Mouse (Mus musculus): Measurements from ENCODE around the gene Cyth3. TPM values are rescaled to one million over a fixed set of nuclear protein-coding genes. Genes with fewer than 3 reads are reported as not detected.

Gene Cyth3
- total and polyA plus RNA-seq, 2 experiments from 2014 or later = 35.5 to 43.3 TPM

DNA sequence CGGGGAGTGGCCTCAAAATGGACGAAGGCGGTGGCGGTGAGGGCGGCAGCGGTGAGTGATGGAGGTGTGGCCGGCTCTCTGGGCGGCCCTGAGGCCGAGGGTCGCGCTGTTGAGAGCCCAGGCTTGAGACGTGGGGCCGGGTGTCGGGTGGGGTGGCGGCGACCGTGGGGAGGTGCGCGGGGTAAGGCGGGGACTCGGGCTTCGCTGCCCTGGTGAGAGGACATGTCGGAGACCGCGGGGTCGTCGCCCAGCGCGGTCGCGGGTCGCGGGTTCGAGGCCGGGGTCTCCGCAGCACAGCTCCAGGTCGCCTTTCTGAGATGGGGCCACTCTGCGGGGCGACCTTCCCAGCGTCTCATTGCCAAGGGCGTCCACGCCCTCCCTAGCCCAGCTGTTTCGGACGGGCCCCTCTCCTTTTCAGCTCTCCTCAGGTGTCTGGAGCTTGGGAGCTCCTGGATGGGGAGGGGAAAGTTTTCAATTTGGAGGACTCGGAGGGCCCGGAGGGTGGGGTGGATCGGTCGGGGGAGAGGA, 440 bp downstream of the Cyth3 start:
- Histone ChIP-seq H3K4me1 (ENCODE audit: insufficient read depth, low read length) (peaks cover 5% of the 10 kb centered on the region; the same call in 1 of the 2 replicates), H3K9ac (replicated peaks; ENCODE audit: low read length) (peak overlapping the region; percentile 74), H3K27me3 (ENCODE audit: insufficient read depth, low read length) (no peaks in the 10 kb centered on the region), H3K4me2 (ENCODE audit: low read depth, low read length) (peak overlapping the region; percentile 88), H3K9me3 (ENCODE audit: low read length) (no peaks in the 10 kb centered on the region), H3K36me3 (ENCODE audit: insufficient read depth, low read length) (no peaks in the 10 kb centered on the region), H3K4me3 (ENCODE audit: low read length) (peak overlapping the region; percentile 76), H3K27ac (peak overlapping the region; percentile 85)
- no peak for DNase-seq (ENCODE audit: low spot score)
- peak; percentile 85 for ATAC-seq
- under 1% methylated on average over 45 of the region's 48 CpGs for WGBS
- no peak for TF ChIP-seq CTCF (IDR thresholded peaks at IDR 0.05; ENCODE audit: low read depth)

GRCm38 (mm10) chr5:143623356-143624295, 1.4 kb downstream of the Cyth3 start:
- DNase-seq (ENCODE audit: low spot score) = no peak
- Histone ChIP-seq H3K27ac (no peak overlapping the region), H3K4me2 (ENCODE audit: low read depth, low read length) (peak overlapping the region; percentile 88), H3K36me3 (ENCODE audit: insufficient read depth, low read length) (no peaks in the 10 kb centered on the region), H3K27me3 (ENCODE audit: insufficient read depth, low read length) (no peaks in the 10 kb centered on the region), H3K4me3 (ENCODE audit: low read length) (peak overlapping the region; percentile 76), H3K4me1 (ENCODE audit: insufficient read depth, low read length) (peaks cover 5% of the 10 kb centered on the region; the same call in 1 of the 2 replicates), H3K9ac (replicated peaks; ENCODE audit: low read length) (peak overlapping the region; percentile 74), H3K9me3 (ENCODE audit: low read length) (no peaks in the 10 kb centered on the region)
- no peak for ATAC-seq
- WGBS = 36% methylated on average over 19 of the region's 19 CpGs
- TF ChIP-seq CTCF (IDR thresholded peaks at IDR 0.05; ENCODE audit: low read depth) = 0 out of 2 replicates have a peak, but pooled peaks have one; percentile 8

- no peak overlapping the region for H3K27ac ChIP-seq
- ATAC-seq (no peak), DNase-seq (ENCODE audit: low spot score) (no peak)
- H3K36me3 ChIP-seq (ENCODE audit: insufficient read depth, low read length) = no peaks in the 10 kb centered on the region
- H3K4me3 ChIP-seq (ENCODE audit: low read length) = no peak overlapping the region
- H3K4me1 ChIP-seq (ENCODE audit: insufficient read depth, low read length) = peaks cover 5% of the 10 kb centered on the region; the same call in 1 of the 2 replicates
- WGBS = 81% methylated on average over 3 of the region's 3 CpGs
- H3K27me3 ChIP-seq (ENCODE audit: insufficient read depth, low read length) = no peaks in the 10 kb centered on the region
- H3K9ac ChIP-seq (replicated peaks; ENCODE audit: low read length) = no peak overlapping the region
- peak overlapping the region; percentile 88 for H3K4me2 ChIP-seq (ENCODE audit: low read depth, low read length)
- H3K9me3 ChIP-seq (ENCODE audit: low read length) = no peaks in the 10 kb centered on the region
- no peak for TF ChIP-seq CTCF (IDR thresholded peaks at IDR 0.05; ENCODE audit: low read depth)
Observed at GRCm38 (mm10) chr5:143624449-143624848, 2.2 kb downstream of the Cyth3 start.

- 85% methylated on average over 12 of the region's 12 CpGs for WGBS
- no peaks in the 10 kb centered on the region for H3K36me3 ChIP-seq (ENCODE audit: insufficient read depth, low read length)
- ATAC-seq (no peak), DNase-seq (ENCODE audit: low spot score) (no peak)
- no peaks in the 10 kb centered on the region for H3K9me3 ChIP-seq (ENCODE audit: low read length)
- H3K9ac ChIP-seq (replicated peaks; ENCODE audit: low read length) = no peak overlapping the region
- H3K4me2 ChIP-seq (ENCODE audit: low read depth, low read length) = peak overlapping the region; percentile 17; the same call in 1 of the 2 replicates
- H3K27ac ChIP-seq = no peak overlapping the region
- H3K4me1 ChIP-seq (ENCODE audit: insufficient read depth, low read length) = peaks cover 5% of the 10 kb centered on the region; the same call in 1 of the 2 replicates
- no peak for TF ChIP-seq CTCF (IDR thresholded peaks at IDR 0.05; ENCODE audit: low read depth)
- H3K4me3 ChIP-seq (ENCODE audit: low read length) = no peak overlapping the region
- H3K27me3 ChIP-seq (ENCODE audit: insufficient read depth, low read length) = no peaks in the 10 kb centered on the region
Observed at GRCm38 (mm10) chr5:143625497-143625896, 3.2 kb downstream of the Cyth3 start.

- Histone ChIP-seq H3K27ac (no peak overlapping the region), H3K4me1 (ENCODE audit: insufficient read depth, low read length) (peaks cover 5% of the 10 kb centered on the region; the same call in 1 of the 2 replicates), H3K4me2 (ENCODE audit: low read depth, low read length) (peak overlapping the region; percentile 17; the same call in 1 of the 2 replicates), H3K36me3 (ENCODE audit: insufficient read depth, low read length) (no peaks in the 10 kb centered on the region), H3K4me3 (ENCODE audit: low read length) (no peak overlapping the region), H3K9ac (replicated peaks; ENCODE audit: low read length) (no peak overlapping the region), H3K27me3 (ENCODE audit: insufficient read depth, low read length) (no peaks in the 10 kb centered on the region), H3K9me3 (ENCODE audit: low read length) (no peaks in the 10 kb centered on the region)
- no peak for DNase-seq (ENCODE audit: low spot score)
- 64% methylated on average over 11 of the region's 11 CpGs for WGBS
- no peak for TF ChIP-seq CTCF (IDR thresholded peaks at IDR 0.05; ENCODE audit: low read depth)
- no peak for ATAC-seq
Observed at GRCm38 (mm10) chr5:143625940-143626588, 3.8 kb downstream of the Cyth3 start.

DNA sequence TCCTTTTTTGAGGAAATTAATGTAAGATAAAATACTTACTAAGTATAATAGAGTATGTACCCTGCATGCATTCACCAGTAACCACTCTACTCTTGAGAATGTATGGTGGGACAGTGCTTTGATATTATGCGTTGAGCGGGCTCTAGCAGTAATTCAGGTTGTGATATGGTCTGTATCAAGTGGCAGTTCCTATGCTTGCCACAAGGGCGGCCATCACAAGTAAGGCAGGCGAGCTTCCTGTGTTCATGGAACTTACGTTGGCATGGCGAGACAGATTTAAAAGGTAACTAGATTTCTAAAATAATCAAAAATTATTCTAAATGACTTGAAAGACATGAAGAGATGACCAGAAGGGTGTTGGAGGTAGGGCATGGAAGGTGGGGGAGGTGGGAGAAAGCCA, 5.3 kb downstream of the Cyth3 start:
- WGBS = 96% methylated on average over 6 of the region's 6 CpGs
- ATAC-seq = no peak

More for the DNA sequence above, 5.3 kb downstream of the Cyth3 start:
- no peaks in the 10 kb centered on the region for H3K36me3 ChIP-seq (ENCODE audit: insufficient read depth, low read length)
- no peak overlapping the region for H3K4me3 ChIP-seq (ENCODE audit: low read length)
- no peak overlapping the region for H3K9ac ChIP-seq (replicated peaks; ENCODE audit: low read length)
- no peak for DNase-seq (ENCODE audit: low spot score)
- no peaks in the 10 kb centered on the region for H3K27me3 ChIP-seq (ENCODE audit: insufficient read depth, low read length)
- no peaks in the 10 kb centered on the region for H3K9me3 ChIP-seq (ENCODE audit: low read length)
- TF ChIP-seq CTCF (IDR thresholded peaks at IDR 0.05; ENCODE audit: low read depth) = peak; percentile 30; the same call in 1 of the 2 replicates
- peaks cover 5% of the 10 kb centered on the region; the same call in 1 of the 2 replicates for H3K4me1 ChIP-seq (ENCODE audit: insufficient read depth, low read length)
- no peak overlapping the region for H3K27ac ChIP-seq
- no peak overlapping the region for H3K4me2 ChIP-seq (ENCODE audit: low read depth, low read length)
